Mouse (Mus musculus) yolk sac, embryonic 10.5 days (tissue): Measurements from ENCODE around the gene Dcps.

Source experiments
- DNase-seq: peaks from one replicate; pipeline ENCODE4 v3.0.0-alpha.2; 2017; ENCODE audit warnings: low spot score

Gene Dcps

GRCm38 (mm10) chr9:35175251-35176123 is at the start of gene Dcps:
TSS of gene Dcps (minus strand) at chr9:35176061.
- peak; percentile 94 for DNase-seq

GRCm38 (mm10) chr9:35223466-35223865 is 47.6 kb upstream of the Dcps start:
- no peak for DNase-seq

- no peak for DNase-seq
Measured at GRCm38 (mm10) chr9:35217963-35218362, 42.1 kb upstream of the Dcps start.

GRCm38 (mm10) chr9:35211573-35212511 is 36.0 kb upstream of the Dcps start:
- DNase-seq = peak; percentile 56

- DNase-seq = peak; percentile 99
Measured at GRCm38 (mm10) chr9:35210542-35211474, 34.9 kb upstream of the Dcps start, which contains the start of gene Foxred1. TSS of gene Foxred1 (minus strand) at chr9:35211055.

GRCm38 (mm10) chr9:35204421-35204820 is 28.6 kb upstream of the Dcps start:
- DNase-seq = no peak

- no peak for DNase-seq
Measured at GRCm38 (mm10) chr9:35203536-35203935, 27.7 kb upstream of the Dcps start.

- DNase-seq = no peak
Measured at GRCm38 (mm10) chr9:35200529-35201060, 24.7 kb upstream of the Dcps start.

GRCm38 (mm10) chr9:35199772-35200471 is 24.1 kb upstream of the Dcps start, which contains the start of the genes Srpr and Tirap:
TSS of gene Srpr (plus strand) at chr9:35200175.
TSS of gene Tirap (minus strand) at chr9:35200291.
- peak; percentile 86 for DNase-seq

GRCm38 (mm10) chr9:35198945-35199771 is 23.3 kb upstream of the Dcps start:
- peak; percentile 19 for DNase-seq

- DNase-seq = no peak
Measured at GRCm38 (mm10) chr9:35198351-35198750, 22.5 kb upstream of the Dcps start.

GRCm38 (mm10) chr9:35197625-35198024 is 21.8 kb upstream of the Dcps start:
- DNase-seq = no peak

GRCm38 (mm10) chr9:35194048-35194447 is 18.2 kb upstream of the Dcps start:
- no peak for DNase-seq

- DNase-seq = no peak
Measured at GRCm38 (mm10) chr9:35192983-35193542, 17.2 kb upstream of the Dcps start.

- no peak for DNase-seq
Measured at GRCm38 (mm10) chr9:35188700-35189099, 12.8 kb upstream of the Dcps start.

GRCm38 (mm10) chr9:35187351-35187903 is 11.6 kb upstream of the Dcps start:
- no peak for DNase-seq

- no peak for DNase-seq
Measured at GRCm38 (mm10) chr9:35186430-35186829, 10.6 kb upstream of the Dcps start.

- DNase-seq = no peak
Measured at GRCm38 (mm10) chr9:35183359-35183758, 7.5 kb upstream of the Dcps start.

GRCm38 (mm10) chr9:35182832-35183231 is 7.0 kb upstream of the Dcps start:
- DNase-seq = no peak
